Mouse (Mus musculus) embryonic facial prominence, embryonic 13.5 days (tissue): ENCODE results near the gene E130218I03Rik. TPM values are rescaled to one million over a fixed set of nuclear protein-coding genes. Genes with fewer than 3 reads are reported as not detected.
A peak's percentile ranks its signal among the peaks of the same experiment; 100 is the strongest.

Source experiments
- ATAC-seq: fragments of 200-750 bp; cut with Nextera tagmentation; 2 replicates; pipeline ENCODE4 v1.8.0; 2017; ENCODE audit warnings: low read depth; ENCODE audit not compliant: insufficient number of reproducible peaks, insufficient read depth, low FRiP score, low TSS enrichment
- H3K27ac ChIP-seq: fragments of 300-500 bp; sonication (generic); 2 replicates; pipeline ENCODE4 v1.5.1; 2015; ENCODE audit warnings: moderate library complexity, mild to moderate bottlenecking, inconsistent platforms
- H3K27me3 ChIP-seq: fragments of 300-500 bp; sonication (generic); 2 replicates; pipeline ENCODE4 v1.6.1; 2015; ENCODE audit warnings: mild to moderate bottlenecking, inconsistent platforms
- H3K36me3 ChIP-seq: fragments of 300-500 bp; sonication (generic); 2 replicates; pipeline ENCODE4 v1.6.1; 2015; ENCODE audit warnings: mild to moderate bottlenecking, inconsistent platforms
- H3K4me1 ChIP-seq: fragments of 300-500 bp; sonication (generic); 2 replicates; pipeline ENCODE4 v1.6.1; 2015; ENCODE audit warnings: inconsistent platforms
- H3K4me2 ChIP-seq: fragments of 300-500 bp; sonication (generic); 2 replicates; pipeline ENCODE4 v1.6.1; 2015; ENCODE audit warnings: moderate library complexity, mild to moderate bottlenecking, inconsistent platforms
- H3K4me3 ChIP-seq: fragments of 300-500 bp; sonication (generic); 2 replicates; pipeline ENCODE4 v1.5.1; 2015; ENCODE audit warnings: mild to moderate bottlenecking, inconsistent platforms
- H3K9ac ChIP-seq: fragments of 300-500 bp; sonication (generic); 2 replicates; pipeline ENCODE4 v1.6.1; 2015; ENCODE audit warnings: mild to moderate bottlenecking, inconsistent platforms
- H3K9me3 ChIP-seq: fragments of 300-500 bp; sonication (generic); 2 replicates; pipeline ENCODE4 v1.6.1; 2016; ENCODE audit warnings: inconsistent platforms
- WGBS: fragments of 180-500 bp; shearing (Covaris S2); methylation state at CpG from one replicate; pipeline ENCODE4 v1.1.7; 2015; ENCODE audit warnings: mixed read lengths; 5-methylcytosine and 5-hydroxymethylcytosine counted together
- polyA plus RNA-seq: library from polyadenylated mRNA; unstranded; fragments of >200 nt; fragmentation: Nextera tagmentation; extraction: Ambion mirVana; gene quantifications from 2 replicates; pipeline ENCODE4 v1.2.1, GENCODE M21; 2015

E130218I03Rik gene
- polyA plus RNA-seq, 1 experiment from 2014 or later: 0.72 TPM

DNA sequence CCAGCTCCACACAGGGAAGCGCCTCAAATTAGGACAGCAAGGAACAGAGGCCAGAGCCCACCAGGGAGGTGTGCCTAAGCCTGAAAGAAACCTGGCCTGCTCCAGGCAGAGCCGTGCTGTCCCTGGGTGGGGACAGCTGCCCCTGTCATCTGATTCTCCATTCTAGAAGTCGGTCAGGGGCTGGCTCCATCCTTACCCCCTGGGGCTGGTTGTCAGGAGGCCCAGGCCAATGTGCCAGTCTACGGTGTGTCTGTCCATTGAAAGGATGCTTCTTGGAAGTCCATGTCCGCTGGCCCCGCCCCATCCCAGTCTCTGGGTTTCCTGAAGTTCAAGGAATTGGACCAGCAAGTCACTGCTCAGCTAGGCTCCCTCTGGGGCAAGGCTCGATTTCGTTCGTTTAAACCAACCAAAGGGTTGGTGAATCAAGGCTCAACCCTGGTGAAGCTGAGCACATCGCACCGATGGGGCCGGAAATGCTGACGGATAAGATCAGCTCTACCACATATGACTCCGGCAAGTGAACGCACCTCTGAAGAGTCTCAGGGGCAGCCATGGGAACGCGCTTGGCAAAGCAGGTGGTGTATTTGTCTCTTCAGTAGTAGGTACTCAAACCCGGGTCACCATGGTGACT lies 49.7 kb downstream of the E130218I03Rik start:
- H3K4me3 ChIP-seq: no peak overlapping the region
- WGBS: 75% methylated on average over 18 of the region's 18 CpGs
- H3K4me1 ChIP-seq: peaks cover 7% of the 10 kb centered on the region
- H3K9me3 ChIP-seq: peaks cover 4% of the 10 kb centered on the region; the same call in 1 of the 2 replicates
- no peak overlapping the region for H3K27ac ChIP-seq
- H3K4me2 ChIP-seq: no peak overlapping the region
- no peak for ATAC-seq
- H3K27me3 ChIP-seq: 0 out of 2 replicates have a peak, but pooled peaks cover 15% of the 10 kb centered on the region
- H3K36me3 ChIP-seq: no peaks in the 10 kb centered on the region
- peak overlapping the region; percentile 46; the same call in 1 of the 2 replicates for H3K9ac ChIP-seq

DNA sequence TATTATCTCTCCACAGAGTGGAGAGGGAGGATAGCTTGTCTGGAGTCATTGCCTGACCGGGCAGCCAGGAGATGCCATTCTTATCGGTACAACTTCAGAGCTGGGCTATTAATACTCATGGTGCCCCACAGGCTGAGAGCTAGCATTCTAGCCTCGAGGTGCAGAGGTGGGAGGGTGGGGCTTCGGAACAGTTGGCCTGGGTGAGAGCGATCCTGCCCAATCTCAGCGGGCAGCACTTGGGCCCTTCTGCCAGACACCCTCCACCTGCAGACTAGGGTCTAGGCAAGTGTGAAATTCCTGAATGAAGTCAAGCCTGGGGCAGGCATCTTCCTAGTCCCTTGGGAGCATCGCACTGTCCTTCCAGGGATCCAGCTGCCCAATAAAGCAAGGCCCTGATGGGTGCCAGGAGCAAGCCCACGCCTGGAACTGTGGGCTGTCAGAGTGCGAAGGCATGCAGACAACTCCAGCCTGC lies 50.3 kb downstream of the E130218I03Rik start:
- WGBS: 69% methylated on average over 9 of the region's 9 CpGs
- ATAC-seq: no peak
- no peak overlapping the region for H3K9ac ChIP-seq
- H3K4me2 ChIP-seq: no peak overlapping the region
- no peaks in the 10 kb centered on the region for H3K36me3 ChIP-seq
- H3K4me1 ChIP-seq: peaks cover 2% of the 10 kb centered on the region; the same call in 1 of the 2 replicates
- H3K9me3 ChIP-seq: peaks cover 4% of the 10 kb centered on the region; the same call in 1 of the 2 replicates
- 0 out of 2 replicates have a peak, but pooled peaks cover 15% of the 10 kb centered on the region for H3K27me3 ChIP-seq
- no peak overlapping the region for H3K4me3 ChIP-seq
- no peak overlapping the region for H3K27ac ChIP-seq

Other genes with a start within 250 kb of the E130218I03Rik start
- 45.1 and 49.9 TPM in 2 replicates for gene Dhdds, start 242.7 kb upstream of the E130218I03Rik start, polyA plus RNA-seq
- not detected in 2 replicates for gene Lin28a, start 224.8 kb upstream of the E130218I03Rik start, polyA plus RNA-seq
- not detected in 2 replicates for gene Zfp683, start 189.8 kb upstream of the E130218I03Rik start, polyA plus RNA-seq
- gene Crybg2, start 182.8 kb upstream of the E130218I03Rik start, polyA plus RNA-seq: 4.7 and 7.8 TPM in 2 replicates
- 9.1 and 11.2 TPM in 2 replicates for gene Cd52, start 148.6 kb upstream of the E130218I03Rik start, polyA plus RNA-seq
- gene Ubxn11, start 141.1 kb upstream of the E130218I03Rik start, polyA plus RNA-seq: 11.6 and 11.9 TPM in 2 replicates
- gene Sh3bgrl3, start 114.9 kb upstream of the E130218I03Rik start, polyA plus RNA-seq: 412 and 420 TPM in 2 replicates
- gene Cep85, start 56.5 kb upstream of the E130218I03Rik start, polyA plus RNA-seq: 36.2 and 37.4 TPM in 2 replicates
- not detected in 2 replicates for gene Gm7534, start 40.7 kb upstream of the E130218I03Rik start, polyA plus RNA-seq
- 0.18 TPM in 1 of 2 replicates, not detected in the other for gene Catsper4, start 16.3 kb upstream of the E130218I03Rik start, polyA plus RNA-seq
- gene Cnksr1, start 5.3 kb upstream of the E130218I03Rik start, polyA plus RNA-seq: 2.9 and 3.9 TPM in 2 replicates
- 18.8 and 19.7 TPM in 2 replicates for gene Zfp593, start 1.9 kb downstream of the E130218I03Rik start, polyA plus RNA-seq
- gene Gm30191, start 3.3 kb downstream of the E130218I03Rik start, polyA plus RNA-seq: not detected in 2 replicates
- 3.9 and 6.4 TPM in 2 replicates for gene Grrp1, start 10.4 kb downstream of the E130218I03Rik start, polyA plus RNA-seq
- gene Pdik1l, start 44.2 kb downstream of the E130218I03Rik start, polyA plus RNA-seq: 23.4 and 23.8 TPM in 2 replicates
- gene Trim63, start 71.5 kb downstream of the E130218I03Rik start, polyA plus RNA-seq: 1.2 and 1.7 TPM in 2 replicates
- 0.34 and 0.38 TPM in 2 replicates for gene Slc30a2, start 99.5 kb downstream of the E130218I03Rik start, polyA plus RNA-seq
- gene Extl1, start 140.2 kb downstream of the E130218I03Rik start, polyA plus RNA-seq: 4.5 and 5.4 TPM in 2 replicates
- 12.0 and 13.0 TPM in 2 replicates for gene Pafah2, start 152.7 kb downstream of the E130218I03Rik start, polyA plus RNA-seq
- 2,120 and 2,313 TPM in 2 replicates for gene Stmn1, start 224.7 kb downstream of the E130218I03Rik start, polyA plus RNA-seq